Mouse (Mus musculus) liver, embryonic 14.5 days (tissue): Measurements from ENCODE around the gene Gm37240. TPM values are rescaled to one million over a fixed set of nuclear protein-coding genes. Genes with fewer than 3 reads are reported as not detected.

Experiments used
- ATAC-seq: fragments of 200-750 bp; cut with Nextera tagmentation; 2 replicates; pipeline ENCODE4 v1.8.0; 2017; ENCODE audit warnings: moderate number of reproducible peaks, mild to moderate bottlenecking, moderate library complexity; ENCODE audit not compliant: insufficient read depth
- DNase-seq, 3 experiments: peaks; one replicate each; pipeline ENCODE4 v3.0.0-alpha.2; 2012 to 2013; ENCODE audit warnings: low read depth in 3 of 3, low spot score in 3 of 3
- H3K27ac ChIP-seq: fragments of 300-500 bp; sonication (generic); 2 replicates; pipeline ENCODE4 v1.5.1; 2014; ENCODE audit warnings: moderate library complexity, mild to moderate bottlenecking, control low read depth, inconsistent platforms
- H3K27me3 ChIP-seq: fragments of 300-500 bp; sonication (generic); 2 replicates; pipeline ENCODE4 v1.6.1; 2014; ENCODE audit warnings: mild to moderate bottlenecking, low read length, moderate library complexity; ENCODE audit not compliant: control insufficient read depth, insufficient read depth
- H3K36me3 ChIP-seq: fragments of 300-500 bp; sonication (generic); replicated peaks from 2 replicates; pipeline ENCODE4 v1.6.1; 2014; ENCODE audit warnings: low read depth; ENCODE audit not compliant: control insufficient read depth, insufficient read depth
- H3K4me1 ChIP-seq, 2 experiments: fragments of 200-500 bp in 1 of 2; fragments of 300-500 bp in 1 of 2; sonication (generic) in 1 of 2; replicated peaks; 2 replicates each; pipeline ENCODE4 v1.6.1; 2012 to 2014; ENCODE audit warnings: antibody characterized with exemption in 1 of 2, inconsistent platforms in 1 of 2, low read length in 1 of 2; ENCODE audit not compliant: control insufficient read depth in 2 of 2, insufficient read depth in 2 of 2
- H3K4me2 ChIP-seq: fragments of 300-500 bp; sonication (generic); 2 replicates; pipeline ENCODE4 v1.6.1; 2014; ENCODE audit warnings: low read depth, mild to moderate bottlenecking, control low read depth, moderate library complexity
- H3K4me3 ChIP-seq, 2 experiments: fragments of 200-500 bp in 1 of 2; fragments of 300-500 bp in 1 of 2; sonication (generic) in 1 of 2; 2 replicates each; pipeline ENCODE4 v1.5.1; 2012 to 2014; ENCODE audit warnings: low read depth in 2 of 2, low read length in 2 of 2, mild to moderate bottlenecking in 2 of 2, control low read depth in 1 of 2, inconsistent platforms in 1 of 2, moderate library complexity in 1 of 2; ENCODE audit not compliant: insufficient read depth in 1 of 2
- H3K9ac ChIP-seq: fragments of 300-500 bp; sonication (generic); replicated peaks from 2 replicates; pipeline ENCODE4 v1.6.1; 2014; ENCODE audit warnings: mild to moderate bottlenecking, control low read depth, moderate library complexity
- H3K9me3 ChIP-seq: fragments of 300-500 bp; sonication (generic); 2 replicates; pipeline ENCODE4 v1.6.1; 2016; ENCODE audit warnings: low read length, mixed read lengths; ENCODE audit not compliant: control insufficient read depth
- CTCF ChIP-seq: IDR thresholded peaks from 2 replicates; pipeline ENCODE4 v1.5.1; 2016; ENCODE audit warnings: antibody characterized with exemption, low read depth, control low read depth
- EP300 ChIP-seq: IDR thresholded peaks from 2 replicates; pipeline ENCODE4 v1.6.1; 2016; ENCODE audit warnings: antibody characterized with exemption, low read depth
- WGBS: fragments of 180-500 bp; shearing (Covaris S2); extraction: QIAGEN DNeasy Blood & Tissue Kit; methylation state at CpG from one replicate; pipeline ENCODE4 v1.1.7; 2014; ENCODE audit not compliant: insufficient replicate concordance; 5-methylcytosine and 5-hydroxymethylcytosine counted together
- polyA plus RNA-seq, 2 experiments: library from polyadenylated mRNA; depleted of rRNA in 1 of 2; stranded (reverse) in 1 of 2; unstranded in 1 of 2; fragments of >200 nt; fragmentation: Nextera tagmentation in 1 of 2; extraction: Ambion mirVana in 1 of 2; gene quantifications; 2 replicates each; pipeline versions ENCODE4 v1.2.1 to v1.2.3; 2012 to 2014

Gm37240 gene
- polyA plus RNA-seq, 2 experiments, result 0.03 to 0.30 TPM

DNA sequence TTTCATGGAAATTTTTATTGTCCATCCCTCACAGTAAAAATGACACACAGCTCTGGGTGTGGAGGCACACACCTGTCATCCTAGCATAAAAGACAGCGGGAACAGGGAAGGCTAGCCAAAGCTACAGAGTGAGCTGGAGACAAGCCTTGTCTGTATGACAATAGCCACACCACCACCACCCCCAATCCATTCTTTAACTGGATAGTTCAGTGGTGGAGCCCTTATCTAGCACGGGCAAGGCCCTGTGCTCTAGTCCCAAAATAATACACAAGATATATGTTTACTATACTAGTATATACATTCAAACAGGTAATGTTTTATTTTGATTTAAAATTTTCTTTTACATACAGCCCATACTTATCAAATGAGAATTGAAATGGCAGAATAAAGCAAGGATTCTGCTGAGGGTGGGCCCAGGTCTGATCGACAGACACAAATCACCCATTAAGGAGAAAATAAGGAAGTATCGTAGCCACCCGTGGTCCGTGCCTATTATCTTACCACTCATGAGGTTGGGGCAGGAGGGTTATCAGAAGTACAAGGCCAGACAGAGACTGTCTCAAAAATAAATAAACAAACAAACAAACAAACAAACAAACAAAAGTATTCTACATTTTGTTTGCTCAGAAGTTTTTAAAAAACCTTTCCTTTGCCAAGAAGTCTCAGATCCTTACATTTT is 1421.4 kb downstream of the Gm37240 start:
- Histone ChIP-seq H3K36me3 (peaks cover 56% of the 10 kb centered on the region), H3K4me2 (peak overlapping the region; percentile 49), H3K4me3 (peak overlapping the region in 1 of 2 experiments; percentile 9; a peak in 1 of 4 replicates)

DNA sequence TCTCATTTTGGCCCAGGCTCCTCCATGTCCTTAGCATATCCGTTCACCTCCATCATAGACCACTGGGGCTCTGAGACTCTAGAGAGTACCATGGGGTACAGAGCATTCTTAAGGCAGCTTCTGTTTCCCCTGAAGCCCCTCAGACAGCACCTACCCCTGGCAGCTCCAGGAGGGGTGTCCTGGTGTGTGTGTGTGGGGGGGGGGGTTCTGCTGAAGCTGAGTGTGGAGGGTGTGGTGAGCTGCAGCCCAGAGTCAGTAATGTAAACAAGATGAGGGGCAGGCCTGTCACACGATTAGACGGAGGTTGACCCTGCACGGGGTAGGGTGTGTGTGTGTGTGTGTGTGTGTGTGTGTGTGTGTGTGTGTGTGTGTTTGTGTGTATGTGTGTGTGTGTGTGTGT is 1425.6 kb downstream of the Gm37240 start:
- no peaks in the 10 kb centered on the region for H3K27me3 ChIP-seq
- H3K27ac ChIP-seq, result peak overlapping the region; percentile 89
- peak; percentile 56 for ATAC-seq
- 35% methylated on average over 4 of the region's 4 CpGs for WGBS
- H3K36me3 ChIP-seq, result peaks cover 43% of the 10 kb centered on the region
- no peaks in the 10 kb centered on the region for H3K9me3 ChIP-seq
- DNase-seq, result no peak
- peak overlapping the region; percentile 58 for H3K4me2 ChIP-seq
- H3K4me3 ChIP-seq, result no peak overlapping the region
- no peak overlapping the region for H3K9ac ChIP-seq
- no peak for TF ChIP-seq EP300
- no peak for TF ChIP-seq CTCF
- H3K4me1 ChIP-seq, result peaks cover 54 to 57% of the 10 kb centered on the region in 2 experiments

More for the DNA sequence above, 1421.4 kb downstream of the Gm37240 start:
- DNase-seq (peak in 1 of 3 experiments; percentile 28), ATAC-seq (no peak)
- Histone ChIP-seq H3K27me3 (no peaks in the 10 kb centered on the region), H3K4me1 (peaks cover 73% of the 10 kb centered on the region in 2 experiments), H3K9me3 (peaks cover 3% of the 10 kb centered on the region), H3K9ac (peak overlapping the region; percentile 38; the same call in 1 of the 2 replicates), H3K27ac (peak overlapping the region; percentile 58)
- TF ChIP-seq EP300 (peak; percentile 39; the same call in 1 of the 2 replicates), CTCF (no peak)
- 13% methylated on average over 6 of the region's 6 CpGs for WGBS

DNA sequence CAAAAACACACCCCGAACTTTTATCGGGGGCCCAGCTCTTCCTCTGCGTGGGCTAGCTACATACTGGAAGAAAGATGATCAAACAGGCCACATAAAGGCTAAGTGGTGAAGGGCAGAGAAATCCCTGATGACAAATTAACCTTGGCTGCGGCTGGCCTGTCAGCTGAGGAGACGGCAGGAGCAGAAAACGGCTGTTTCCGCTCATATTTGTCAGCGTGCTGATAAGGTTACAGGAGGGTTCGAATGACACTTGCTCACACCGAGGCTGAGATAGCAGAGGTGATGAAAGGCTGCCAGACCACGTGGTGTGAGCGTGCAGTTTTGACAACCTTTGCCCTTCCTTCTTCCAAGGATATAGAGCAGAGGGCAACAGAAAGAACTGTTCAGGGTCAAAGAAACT is 1426.4 kb downstream of the Gm37240 start:
- no peak for TF ChIP-seq CTCF
- peak; percentile 84 for TF ChIP-seq EP300
- Histone ChIP-seq H3K27me3 (no peaks in the 10 kb centered on the region), H3K9ac (peak overlapping the region; percentile 52), H3K4me1 (peaks cover 54 to 59% of the 10 kb centered on the region in 2 experiments), H3K4me3 (peak overlapping the region in 1 of 2 experiments; percentile 9; a peak in 2 of 4 replicates), H3K27ac (peak overlapping the region; percentile 89), H3K4me2 (peak overlapping the region; percentile 58), H3K9me3 (no peaks in the 10 kb centered on the region), H3K36me3 (peaks cover 51% of the 10 kb centered on the region)
- 4% methylated on average over 12 of the region's 12 CpGs for WGBS
- DNase-seq (peak; percentile 68 to 78 (median 71)), ATAC-seq (peak; percentile 88)

GRCm38 (mm10) chr3:84460499-84460898 is 1426.8 kb downstream of the Gm37240 start:
- no peaks in the 10 kb centered on the region for H3K27me3 ChIP-seq
- H3K27ac ChIP-seq, result peak overlapping the region; percentile 89
- peaks cover 52 to 59% of the 10 kb centered on the region in 2 experiments for H3K4me1 ChIP-seq
- peak overlapping the region; percentile 52 for H3K9ac ChIP-seq
- WGBS, result 11% methylated on average over 3 of the region's 3 CpGs
- no peaks in the 10 kb centered on the region for H3K9me3 ChIP-seq
- peak overlapping the region in 1 of 2 experiments; percentile 9; a peak in 2 of 4 replicates for H3K4me3 ChIP-seq
- H3K36me3 ChIP-seq, result peaks cover 52% of the 10 kb centered on the region
- ATAC-seq (peak; percentile 0; the same call in 1 of the 2 replicates), DNase-seq (no peak)
- peak overlapping the region; percentile 58 for H3K4me2 ChIP-seq
- TF ChIP-seq EP300, result no peak
- TF ChIP-seq CTCF, result no peak

DNA sequence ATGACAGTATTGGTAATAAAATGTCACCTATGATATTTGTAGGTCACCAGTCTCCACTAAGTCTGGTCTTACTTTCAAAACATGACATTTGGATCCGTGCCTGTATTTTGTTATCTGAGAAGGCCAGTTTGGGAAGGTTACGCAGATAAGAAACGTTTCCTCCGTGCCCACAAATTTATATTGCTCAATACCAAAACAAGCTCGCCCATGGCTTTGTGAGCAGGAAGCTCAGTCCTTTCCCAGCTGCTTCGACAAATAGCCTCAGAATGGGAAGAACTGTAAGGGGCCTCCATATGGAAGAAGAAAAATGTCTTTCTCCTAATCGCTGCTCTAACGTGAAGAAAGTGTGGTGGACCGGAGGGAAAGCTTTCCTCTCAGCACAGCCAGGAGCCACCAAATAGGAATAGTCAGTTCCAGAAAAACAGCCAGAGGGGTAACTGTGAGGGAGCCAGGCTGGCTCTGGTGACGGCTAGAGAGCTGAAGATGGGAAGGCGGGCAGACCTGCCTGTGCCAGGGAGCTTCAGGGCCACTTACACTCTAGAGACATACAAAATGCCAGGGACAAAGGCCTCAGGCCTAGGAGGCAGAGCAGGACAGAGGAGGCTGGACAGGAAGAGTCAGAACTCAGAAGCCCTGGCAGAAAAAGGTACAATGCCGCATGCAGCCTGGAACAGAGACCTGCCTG is 1431.4 kb downstream of the Gm37240 start:
- DNase-seq (peak; percentile 86 to 92 (median 88)), ATAC-seq (peak; percentile 85)
- Histone ChIP-seq H3K4me2 (peak overlapping the region; percentile 74), H3K27ac (peak overlapping the region; percentile 96), H3K4me1 (peaks cover 50 to 55% of the 10 kb centered on the region in 2 experiments), H3K27me3 (no peaks in the 10 kb centered on the region), H3K9ac (peak overlapping the region; percentile 85), H3K4me3 (peak overlapping the region; percentile 9 to 35; a peak in 3 of 4 replicates), H3K9me3 (no peaks in the 10 kb centered on the region), H3K36me3 (peaks cover 67% of the 10 kb centered on the region)
- 15% methylated on average over 12 of the region's 12 CpGs for WGBS
- no peak for TF ChIP-seq CTCF
- peak; percentile 98 for TF ChIP-seq EP300
